Mouse (Mus musculus) ovary, postnatal 36 days (tissue): ENCODE measurements around the gene Slc20a1.
A peak's percentile ranks its signal among the peaks of the same experiment; 100 is the strongest.

Source experiments
- DNase-seq: peaks from one replicate; pipeline ENCODE4 v3.0.0; 2022; ENCODE audit warnings: low spot score, mixed read lengths

Gene Slc20a1

DNA sequence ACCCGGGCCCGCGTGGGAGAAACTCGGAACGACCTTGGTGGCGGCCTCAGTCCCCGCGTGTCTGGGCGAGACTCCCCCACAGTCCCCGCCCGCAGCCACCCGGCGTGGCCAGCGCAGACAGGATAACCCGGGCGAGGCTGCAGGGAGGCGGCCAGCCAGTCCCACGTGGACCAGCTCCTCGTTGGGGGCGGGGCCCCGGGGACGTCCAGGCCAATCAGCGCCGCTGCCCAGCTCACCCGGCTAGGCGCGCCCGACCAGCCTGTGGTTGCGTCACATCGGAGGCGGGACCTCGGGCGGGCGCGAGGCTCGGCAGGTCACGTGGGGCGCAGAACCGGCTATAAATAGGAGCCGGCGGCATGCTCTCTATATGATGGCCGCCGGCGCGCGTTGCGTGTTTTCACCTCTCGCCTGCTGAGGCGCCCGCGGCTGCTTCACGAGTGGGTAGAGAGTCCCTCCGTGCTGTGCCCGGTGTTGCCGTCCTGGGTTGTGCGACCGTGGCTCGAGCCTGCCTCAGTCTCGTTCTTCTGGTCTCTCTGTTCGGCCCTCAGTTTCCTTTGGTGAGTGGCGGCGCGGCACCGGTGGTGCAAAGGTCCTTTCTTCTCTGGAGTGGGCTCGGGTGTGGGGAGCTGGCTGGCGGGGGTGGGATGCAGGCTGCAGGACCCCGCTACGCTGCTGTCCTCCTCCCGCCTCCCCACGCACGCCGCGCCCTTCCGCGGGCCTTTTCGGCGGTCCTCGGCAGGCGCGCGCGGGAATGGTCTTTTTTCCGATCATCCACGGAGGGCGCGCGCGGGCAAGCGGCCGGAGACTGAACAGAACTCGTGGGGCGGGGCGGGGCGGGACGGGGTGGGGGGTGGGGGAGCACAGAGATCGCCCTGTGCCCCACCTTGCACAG, at the start of gene Slc20a1:
TSS of gene Slc20a1 (plus strand) at position 329 of the 892 bp plus-strand sequence.
- DNase-seq, result peak; percentile 99

DNA sequence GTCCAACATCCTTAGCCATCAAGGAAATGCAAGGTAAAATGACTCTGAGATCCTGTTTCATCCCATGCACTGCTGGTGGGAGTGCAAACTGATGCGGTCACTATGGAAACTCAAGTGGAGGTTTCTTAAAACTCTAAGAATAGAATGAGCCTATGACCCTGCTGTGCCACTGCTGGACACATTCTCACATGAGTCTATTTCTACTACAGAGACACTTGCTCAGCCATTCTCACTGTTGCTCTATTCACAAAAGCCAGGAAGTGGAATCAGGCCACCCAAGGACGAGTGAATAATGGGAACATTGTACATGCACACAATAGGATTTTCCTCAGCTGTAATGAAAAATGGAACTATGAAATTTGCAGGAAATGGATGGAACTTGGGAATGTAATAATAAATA, 49.7 kb upstream of the Slc20a1 start:
- no peak for DNase-seq

DNA sequence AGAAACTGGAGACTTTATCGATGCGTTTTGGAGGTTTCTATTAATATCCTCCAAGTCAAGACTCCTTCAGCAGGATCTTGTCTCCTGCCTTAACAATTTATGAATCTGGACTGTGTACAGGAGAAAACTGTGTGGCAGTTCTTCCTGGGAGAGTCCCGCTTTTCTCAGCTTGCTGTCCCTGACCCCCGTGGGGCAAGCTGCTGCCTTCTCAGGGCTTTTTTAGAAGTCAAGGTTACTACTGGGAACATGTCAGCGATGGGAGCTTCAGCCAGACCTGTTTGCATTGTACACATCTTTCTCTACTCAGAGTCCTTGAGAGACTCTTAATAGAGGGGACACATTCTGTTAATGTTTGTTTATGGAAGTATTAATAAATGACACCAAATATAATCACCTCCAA, 48.2 kb upstream of the Slc20a1 start:
- DNase-seq, result no peak

DNA sequence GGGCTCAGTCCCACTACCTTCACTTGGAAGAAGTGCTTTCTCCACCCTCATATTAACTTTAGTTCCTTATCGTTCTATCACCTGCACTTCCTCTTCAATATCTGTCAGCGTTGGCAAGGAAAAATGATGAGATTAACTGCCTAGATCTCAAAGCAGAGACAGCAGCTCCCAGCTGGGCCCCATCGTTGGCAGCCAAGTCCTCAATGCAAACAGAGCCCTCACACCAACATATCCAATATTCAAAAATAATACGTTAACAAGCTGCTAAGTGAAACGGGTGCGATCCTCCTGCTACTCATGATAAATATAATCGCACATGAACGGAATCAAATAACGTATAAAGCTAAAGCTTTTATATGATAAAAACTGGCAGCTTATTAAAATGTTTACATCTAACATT, 47.5 kb upstream of the Slc20a1 start:
- no peak for DNase-seq

DNA sequence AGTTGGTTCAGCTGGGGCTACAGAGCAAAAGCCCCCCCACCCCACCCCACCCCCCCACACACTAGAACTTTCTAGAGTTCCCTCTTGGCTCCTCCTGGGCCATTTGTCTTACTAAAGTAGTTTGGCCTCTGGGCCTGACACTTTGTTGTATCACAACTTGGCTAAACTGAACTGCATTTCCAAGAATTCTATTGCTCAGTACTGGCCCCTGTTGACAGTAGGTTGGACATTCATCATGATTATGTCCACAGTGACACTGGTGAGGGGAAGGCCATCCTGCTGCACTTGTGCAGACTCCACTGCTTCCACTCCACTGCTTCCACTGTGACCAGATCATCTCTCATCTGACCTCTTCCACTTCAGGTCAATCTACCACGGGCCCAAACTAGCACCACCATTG, 45.8 kb upstream of the Slc20a1 start:
- no peak for DNase-seq

DNA sequence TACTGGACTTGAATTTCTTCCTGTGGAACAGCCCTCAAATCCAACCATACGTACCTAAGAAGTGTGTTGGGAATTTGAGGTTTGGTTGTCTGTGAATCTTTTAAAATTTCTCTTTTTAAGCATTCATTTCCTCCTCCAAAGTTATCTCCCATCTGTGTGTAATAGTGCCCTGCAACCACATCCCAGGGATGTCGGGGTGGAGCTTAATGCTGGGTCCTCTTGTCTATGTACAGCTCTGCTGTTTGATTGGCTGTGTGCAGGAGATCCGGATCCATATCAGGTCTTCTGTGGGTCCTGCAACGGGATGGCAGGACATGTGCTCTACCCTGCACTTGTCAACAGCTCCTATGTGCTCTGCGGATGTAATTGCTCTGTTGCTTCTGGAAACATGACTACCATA, 33.7 kb upstream of the Slc20a1 start:
- DNase-seq, result no peak

DNA sequence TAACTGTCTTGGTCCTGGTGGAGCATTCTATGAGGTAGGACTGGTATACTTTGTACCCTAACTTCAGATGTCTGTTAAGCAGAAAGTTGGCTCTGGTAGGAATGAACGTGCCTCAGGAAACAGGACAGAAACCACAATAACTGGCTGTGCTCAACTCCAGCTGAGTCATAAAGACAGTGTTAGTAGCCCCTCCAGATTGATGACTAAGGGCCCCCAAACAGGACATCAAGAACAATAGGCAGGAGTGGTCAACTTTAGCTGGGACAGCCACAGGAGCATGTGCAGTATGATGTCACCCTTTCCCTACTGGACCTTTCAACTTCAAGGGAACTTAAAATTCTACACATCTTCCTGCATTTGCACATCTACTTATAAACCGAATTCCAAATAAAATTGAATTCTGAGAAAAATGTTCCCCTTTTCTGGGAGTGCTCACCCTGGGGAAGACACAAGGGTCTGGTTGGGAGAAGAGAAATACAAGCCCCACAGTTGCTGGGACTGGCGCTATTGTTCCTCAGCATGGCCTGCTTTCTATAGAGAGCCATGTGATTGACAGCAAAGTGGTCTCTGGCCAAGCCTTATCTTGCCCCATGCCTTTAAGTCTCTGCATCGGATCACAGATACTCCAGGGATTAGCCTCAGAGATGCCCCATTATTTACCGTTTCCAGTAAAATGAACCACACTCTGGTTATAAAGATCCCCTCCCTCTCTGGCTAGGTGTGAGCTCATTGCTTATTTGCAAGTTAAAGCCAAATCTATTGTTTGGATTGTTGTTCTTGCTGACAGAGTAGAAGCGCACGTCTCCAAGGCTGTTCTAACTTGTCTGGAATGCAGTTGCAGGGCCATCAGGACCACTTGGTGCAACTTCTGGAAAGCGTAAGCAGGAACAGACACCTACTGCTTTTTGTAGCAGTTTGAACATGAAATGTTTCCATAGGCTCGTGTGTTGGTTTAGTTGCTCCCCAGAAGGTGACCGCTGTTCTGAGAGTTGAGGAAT, 31.8 kb upstream of the Slc20a1 start:
- DNase-seq, result no peak

DNA sequence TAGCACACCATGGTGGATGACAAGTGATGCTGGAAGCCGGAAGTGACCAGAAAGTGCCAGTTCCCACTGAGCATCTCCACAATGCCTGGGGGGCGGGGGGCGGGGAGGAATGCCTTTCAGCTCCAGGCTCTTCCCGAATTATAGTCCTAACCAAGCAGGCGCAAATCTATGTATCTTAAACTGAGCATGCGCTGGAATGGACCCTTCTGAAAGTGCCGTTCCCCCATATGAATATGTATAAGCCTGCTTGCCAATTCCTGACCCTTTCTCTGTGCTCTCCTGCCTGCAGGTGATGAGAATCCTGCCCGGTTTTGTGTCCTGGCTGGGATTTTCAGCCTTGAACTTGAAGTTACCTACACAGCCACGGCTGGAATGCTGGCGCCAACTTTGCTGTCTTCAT, 25.2 kb upstream of the Slc20a1 start:
- DNase-seq, result no peak

DNA sequence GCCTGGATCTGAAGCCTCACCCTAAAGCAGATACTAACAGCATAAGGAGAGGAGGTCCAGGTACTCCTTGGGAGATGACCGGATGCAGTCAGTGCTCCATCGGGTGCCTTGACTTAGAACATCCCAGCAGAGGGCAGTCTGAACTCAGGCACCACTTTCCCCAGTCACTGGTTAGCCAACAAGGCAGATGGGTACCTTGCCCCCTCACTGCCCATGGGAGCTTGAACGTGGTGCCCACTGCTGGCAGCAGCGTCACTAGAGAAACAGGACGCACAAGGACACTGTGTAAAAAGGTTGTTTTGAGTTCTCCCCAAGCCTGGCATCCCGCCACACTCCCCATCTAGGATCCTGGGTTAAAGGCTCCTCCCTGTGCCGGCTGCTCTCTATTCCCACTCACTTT, 24.1 kb upstream of the Slc20a1 start:
- peak; percentile 64 for DNase-seq

DNA sequence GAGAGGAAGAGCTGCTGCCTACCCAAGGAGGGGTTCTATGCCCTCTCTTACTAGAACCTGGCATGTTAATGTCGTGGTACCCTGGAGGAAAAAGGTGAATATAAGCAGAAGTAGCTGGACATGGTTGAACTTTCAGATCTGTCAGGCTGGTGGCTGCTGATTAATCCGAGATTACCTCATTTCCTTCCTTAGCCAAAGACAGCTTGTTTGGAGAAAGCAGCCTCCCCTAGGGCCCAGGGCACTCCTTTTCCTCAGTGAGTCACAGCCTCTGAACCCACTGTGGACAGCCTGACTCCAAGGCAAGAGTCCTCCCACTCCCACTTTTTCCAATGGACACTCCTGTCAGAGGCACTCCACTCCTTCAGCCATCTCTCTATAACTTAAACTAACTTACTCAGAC, 22.9 kb upstream of the Slc20a1 start:
- DNase-seq, result no peak

DNA sequence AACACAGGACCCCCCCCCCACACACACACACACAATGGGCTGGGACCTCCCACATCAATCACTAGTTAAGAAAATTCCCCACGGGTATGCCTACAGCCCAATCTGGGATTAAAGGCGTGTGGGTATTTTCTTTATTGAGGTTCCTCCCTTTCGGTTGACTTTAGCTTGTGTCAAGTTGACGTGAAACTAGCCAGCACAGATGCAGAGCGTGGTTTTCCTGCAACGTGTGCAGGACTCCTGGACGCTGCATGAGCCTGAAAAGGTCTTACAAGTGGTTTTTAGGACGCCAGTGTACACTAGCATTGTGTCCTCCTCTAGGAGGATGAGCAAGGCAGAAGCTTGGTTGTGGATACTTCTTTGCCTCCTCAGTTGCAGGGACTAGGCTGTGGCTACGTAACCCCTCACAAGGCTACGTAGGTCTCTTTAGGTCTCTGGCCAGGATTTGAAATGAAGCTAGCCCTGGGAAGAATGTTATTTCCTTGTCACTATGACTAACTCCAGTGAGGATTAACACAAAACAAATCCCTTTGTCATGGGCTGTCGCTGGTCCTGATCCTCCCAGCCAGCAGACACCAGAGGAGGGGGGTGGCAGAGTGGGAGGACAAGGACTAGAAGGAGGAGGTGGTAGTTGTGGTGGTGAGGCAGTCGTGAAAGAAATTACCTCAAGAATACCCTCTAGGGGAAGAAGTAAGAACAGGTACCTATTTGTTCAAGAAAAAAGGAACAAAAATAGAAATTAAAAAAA, 21.7 kb upstream of the Slc20a1 start:
- DNase-seq, result no peak

DNA sequence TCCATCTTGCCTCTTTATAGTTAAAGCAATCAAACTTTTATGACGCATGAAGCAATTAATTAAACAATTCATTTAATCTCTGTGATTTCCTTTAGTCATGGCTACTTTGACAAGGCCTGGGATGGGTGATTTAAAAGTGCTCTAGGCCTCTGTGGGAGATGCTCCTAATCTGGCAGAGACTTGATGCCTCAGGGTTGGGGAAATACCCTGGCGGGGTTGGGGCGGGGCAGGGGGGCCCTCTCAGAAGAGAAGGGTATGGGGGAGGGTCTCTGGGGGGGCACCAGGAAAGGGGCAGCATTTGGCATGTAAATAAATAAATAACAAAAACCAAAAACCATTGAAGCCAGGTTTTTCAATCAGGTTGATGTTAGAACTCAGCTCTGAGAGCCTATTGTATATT, 20.9 kb upstream of the Slc20a1 start:
- no peak for DNase-seq

DNA sequence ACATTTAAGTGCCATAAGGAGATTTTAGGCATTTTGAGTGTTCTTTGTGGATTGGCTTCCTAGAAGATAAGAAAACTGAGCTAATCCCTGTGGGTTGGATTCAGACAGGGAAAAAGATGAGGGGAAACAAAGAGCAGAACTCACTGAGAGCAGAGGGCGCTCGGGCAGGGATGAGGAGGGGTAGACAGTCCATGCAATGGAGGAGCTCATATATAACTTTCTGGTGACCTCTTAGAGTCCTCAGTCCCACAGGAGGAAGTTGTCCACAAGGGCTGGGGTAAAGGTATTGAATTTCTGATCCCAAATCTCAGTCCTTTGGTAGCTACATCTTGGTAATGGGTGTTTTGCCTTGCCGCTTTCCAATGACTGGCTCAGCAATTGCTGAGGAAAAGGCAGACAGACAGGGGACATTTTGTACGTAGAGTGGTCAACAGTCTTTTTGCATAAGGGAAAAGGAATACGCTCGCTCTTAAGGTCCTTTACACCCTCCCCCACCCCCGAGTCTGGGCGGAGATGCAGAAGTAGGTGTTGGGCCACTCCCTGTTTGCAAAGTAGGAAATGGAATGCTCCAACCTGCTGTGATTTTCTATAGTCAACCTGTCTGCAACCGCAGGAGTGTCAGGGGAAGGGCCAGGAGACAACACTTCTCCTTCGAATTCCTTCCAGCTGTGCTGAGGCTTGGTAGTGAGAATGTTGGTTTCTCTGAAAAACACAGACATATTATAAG, 20.2 kb upstream of the Slc20a1 start:
- DNase-seq, result no peak

DNA sequence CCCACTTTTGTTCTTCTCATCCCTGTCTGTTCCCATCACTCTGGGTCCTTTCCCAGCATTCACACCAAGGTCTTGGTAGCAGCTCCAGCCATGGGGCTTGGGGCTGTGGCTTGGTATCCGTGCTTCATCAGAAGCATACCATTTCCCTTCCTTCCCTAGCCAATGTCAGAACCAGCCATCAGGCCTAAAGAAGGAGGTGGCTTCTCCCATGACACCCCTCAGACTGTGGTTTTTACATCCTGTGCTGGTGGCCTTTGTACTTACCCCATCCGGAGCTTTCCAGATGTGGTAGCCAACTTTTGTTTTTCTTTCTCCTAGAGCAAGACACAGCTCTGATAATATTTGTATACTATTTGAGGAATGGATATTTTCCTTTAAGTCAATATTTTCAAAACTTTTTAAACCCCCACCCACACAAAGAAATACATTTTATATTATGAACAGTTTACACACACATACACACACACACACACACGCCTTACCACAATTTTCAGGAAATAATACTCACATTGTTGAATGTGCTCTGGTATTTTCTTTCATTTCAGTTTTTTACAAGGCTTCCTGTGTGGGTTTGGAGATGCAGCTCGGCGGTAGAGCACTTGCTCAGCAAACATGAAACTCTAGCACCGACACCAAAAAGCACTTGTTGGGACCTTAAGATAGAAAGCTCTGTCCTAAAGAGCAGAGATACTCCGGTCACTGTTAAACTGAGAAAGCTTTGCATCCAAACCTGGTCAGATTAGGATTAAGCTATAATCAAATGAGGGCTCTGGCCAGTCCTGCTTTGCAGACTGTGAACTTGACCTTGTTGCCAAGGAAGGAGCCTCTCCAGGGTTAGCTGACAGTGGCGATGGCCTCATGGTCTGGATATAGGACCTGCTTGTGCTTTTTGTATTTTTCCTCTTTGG, 18.4 kb upstream of the Slc20a1 start:
- DNase-seq, result no peak

DNA sequence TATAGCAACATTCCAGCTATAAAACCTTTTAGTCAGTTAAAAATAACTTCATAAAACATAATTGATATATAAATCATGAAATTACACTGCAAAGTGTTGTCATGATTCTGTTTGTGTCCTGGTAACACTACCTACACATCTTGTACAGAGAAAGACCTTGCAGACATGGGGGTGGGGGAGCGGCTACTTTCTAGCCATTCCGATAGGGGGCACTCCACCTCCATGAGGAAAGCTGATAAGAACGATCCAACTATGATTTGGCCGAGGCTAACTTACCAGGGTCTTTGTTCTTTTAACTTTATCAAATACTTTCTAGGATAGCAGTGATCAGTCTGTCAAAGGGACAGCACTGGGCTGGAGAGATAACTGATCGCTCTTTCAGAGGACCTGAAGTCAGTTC, 17.1 kb upstream of the Slc20a1 start:
- no peak for DNase-seq

DNA sequence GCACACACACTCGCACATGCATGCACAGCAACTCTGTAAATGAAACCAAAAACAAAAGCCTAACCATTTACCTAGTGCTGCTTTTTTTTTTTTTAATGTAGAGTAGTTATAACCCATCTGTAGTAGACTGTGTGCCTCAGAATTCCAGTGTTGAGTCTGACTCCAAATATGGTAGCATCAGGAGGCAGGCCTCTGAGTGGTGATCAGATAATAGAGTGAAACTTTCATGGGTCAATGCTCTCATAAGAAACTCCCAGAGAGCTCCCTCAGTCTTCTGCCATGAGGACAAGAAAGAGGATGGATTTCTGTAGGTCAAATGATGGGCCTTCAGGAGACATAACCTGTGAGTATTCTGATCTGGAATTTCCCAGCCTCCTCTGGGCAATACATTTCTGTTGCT, 16.2 kb upstream of the Slc20a1 start:
- no peak for DNase-seq

DNA sequence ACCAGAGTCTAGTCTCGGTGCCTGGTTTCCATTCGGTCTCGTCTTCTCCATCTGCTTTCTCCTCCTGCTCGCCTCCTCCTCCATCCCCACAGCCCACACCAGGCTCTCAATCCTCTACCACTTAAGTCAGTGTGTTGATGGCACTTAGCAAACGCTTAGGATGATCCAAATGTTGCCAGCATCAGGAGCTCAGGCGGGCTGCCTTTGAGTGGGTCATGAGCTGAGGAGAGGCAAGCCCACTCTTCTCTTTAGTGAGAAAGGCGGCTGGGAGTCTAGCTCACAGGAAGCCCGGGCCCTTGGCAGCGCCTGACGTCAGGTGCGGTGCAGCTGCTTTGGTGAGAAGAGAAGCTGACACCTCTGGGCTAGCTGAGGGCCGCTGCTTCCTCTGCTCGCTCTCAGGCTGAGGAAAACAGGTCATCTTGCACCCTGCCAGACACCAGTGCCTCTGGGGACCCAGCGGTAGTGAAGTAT, 15.0 kb upstream of the Slc20a1 start:
- DNase-seq, result no peak

DNA sequence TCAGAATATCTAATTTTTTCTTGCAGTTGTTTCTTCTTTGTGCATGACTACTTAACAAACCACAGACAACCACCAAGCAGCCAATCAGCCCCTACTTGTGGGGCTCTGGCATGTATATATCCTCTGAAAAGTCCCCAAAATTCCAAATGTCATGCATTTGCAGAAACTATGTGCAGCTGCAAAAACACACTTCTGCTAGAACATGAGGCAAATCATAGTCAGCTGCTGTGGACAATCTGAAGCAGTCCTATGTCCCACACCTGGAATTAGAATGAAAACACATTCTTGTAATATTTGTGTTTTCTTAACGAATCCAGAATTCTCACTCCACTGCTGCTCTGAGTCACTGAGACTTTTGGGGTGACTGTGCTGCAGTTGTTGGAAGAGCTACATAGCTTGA, 13.7 kb upstream of the Slc20a1 start:
- no peak for DNase-seq

DNA sequence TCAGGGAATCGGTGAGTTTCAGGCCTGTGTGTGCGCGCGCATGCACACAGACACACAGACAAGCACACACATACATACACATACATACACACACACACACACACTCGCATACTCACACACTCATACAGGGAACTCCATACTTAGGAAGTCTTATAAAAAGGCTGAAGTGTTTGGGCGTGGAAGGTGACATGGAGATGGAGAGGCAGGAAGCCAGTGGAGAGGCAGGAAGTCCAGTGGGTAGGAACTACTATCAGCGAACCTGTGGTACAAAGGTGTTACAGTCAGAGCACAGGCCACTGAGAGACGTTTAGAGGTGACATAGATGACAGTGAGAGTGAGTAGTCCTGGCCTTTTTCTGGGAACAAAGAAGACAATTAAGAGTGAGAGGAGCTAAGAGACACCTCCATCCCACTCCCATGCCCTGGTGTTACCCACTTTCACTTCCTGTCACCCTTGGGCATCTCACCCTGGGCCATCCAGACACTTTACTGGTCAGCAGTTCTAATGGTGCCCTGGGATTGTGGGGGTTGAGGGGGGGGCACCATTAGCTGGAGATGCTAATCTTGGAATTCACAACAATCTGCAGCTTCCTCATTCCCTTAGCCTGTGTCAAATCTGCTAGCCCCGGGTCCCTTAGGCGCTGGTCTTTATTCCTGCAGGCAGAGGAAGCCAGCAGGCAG, 12.8 kb upstream of the Slc20a1 start:
- DNase-seq, result no peak
